Mouse (Mus musculus): ENCODE data around the gene 1110059E24Rik. TPM values are rescaled to one million over a fixed set of nuclear protein-coding genes. Genes with fewer than 3 reads are reported as not detected.

Gene 1110059E24Rik
- polyA plus RNA-seq (2012; ENCODE audit: low replicate concordance) = 0.43 and 0.61 TPM in 2 replicates

GRCm38 (mm10) chr19:21652285-21653171, at the start of gene 1110059E24Rik:
1110059E24Rik (minus strand) TSS chr19:21652976.

GRCm38 (mm10) chr19:21653172-21653981, 601 bp upstream of the 1110059E24Rik start, which contains the start of gene Abhd17b:
Abhd17b (plus strand) TSS chr19:21653185.

Other genes starting within 250 kb of the 1110059E24Rik start
- 5.6 and 20.6 TPM in 2 replicates for gene Gda, start 179.5 kb downstream of the 1110059E24Rik start, polyA plus RNA-seq (2012; ENCODE audit: low replicate concordance)
- 6.2 and 8.5 TPM in 2 replicates for gene Abhd17b, start 209 bp upstream of the 1110059E24Rik start, polyA plus RNA-seq (2012; ENCODE audit: low replicate concordance)
- 1.2 and 2.8 TPM in 2 replicates for gene Cemip2, start 125.4 kb upstream of the 1110059E24Rik start, polyA plus RNA-seq (2012; ENCODE audit: low replicate concordance)

Data from leukemia stem cell, adult 10-12 weeks (primary cell).